Mouse (Mus musculus): Measurements from ENCODE around the gene Nprl3. TPM values are rescaled to one million over a fixed set of nuclear protein-coding genes. Genes with fewer than 3 reads are reported as not detected.

The Nprl3 gene
- total RNA-seq, 2 experiments from 2014 or later, result 22.6 to 28.5 TPM

DNA sequence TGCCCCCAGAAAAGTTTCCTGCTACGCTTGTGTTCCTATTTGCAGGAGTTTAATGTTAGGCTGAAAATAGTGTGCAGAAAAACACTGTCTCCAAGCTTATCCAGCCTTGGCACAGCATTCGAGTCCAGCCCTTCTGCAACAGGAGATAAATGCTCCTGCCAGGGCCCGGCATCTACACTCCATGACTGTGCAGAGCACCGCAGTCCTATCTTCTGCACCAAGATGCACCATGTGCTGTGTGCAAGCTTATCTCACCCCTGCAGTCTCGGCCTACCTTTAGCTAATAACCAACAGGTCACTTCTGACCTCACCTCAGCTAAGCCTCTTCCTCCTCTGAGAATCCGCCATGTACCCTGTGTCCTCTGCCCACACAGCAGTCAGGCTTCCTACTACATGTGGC, 21.9 kb downstream of the Nprl3 start:
- no peak for DNase-seq

DNA sequence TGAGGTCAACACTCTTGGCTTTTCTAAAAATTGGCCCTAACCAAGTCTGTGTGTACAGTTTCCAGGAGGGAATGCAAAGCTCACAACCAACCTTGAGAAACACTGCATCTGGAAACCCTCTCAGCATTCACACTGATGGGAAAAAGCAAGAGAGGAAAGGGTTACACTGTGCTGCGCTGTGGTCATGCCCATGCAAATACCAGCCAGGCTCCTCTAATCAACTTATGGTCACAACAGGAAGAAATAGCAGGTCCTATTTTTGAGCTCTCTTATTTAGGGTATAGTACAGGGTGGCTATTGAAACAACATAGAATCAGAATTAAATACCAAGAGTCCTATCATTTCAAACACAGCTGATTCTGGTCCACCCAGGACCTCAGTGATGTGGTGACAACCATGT, 22.9 kb downstream of the Nprl3 start:
- no peak for DNase-seq

DNA sequence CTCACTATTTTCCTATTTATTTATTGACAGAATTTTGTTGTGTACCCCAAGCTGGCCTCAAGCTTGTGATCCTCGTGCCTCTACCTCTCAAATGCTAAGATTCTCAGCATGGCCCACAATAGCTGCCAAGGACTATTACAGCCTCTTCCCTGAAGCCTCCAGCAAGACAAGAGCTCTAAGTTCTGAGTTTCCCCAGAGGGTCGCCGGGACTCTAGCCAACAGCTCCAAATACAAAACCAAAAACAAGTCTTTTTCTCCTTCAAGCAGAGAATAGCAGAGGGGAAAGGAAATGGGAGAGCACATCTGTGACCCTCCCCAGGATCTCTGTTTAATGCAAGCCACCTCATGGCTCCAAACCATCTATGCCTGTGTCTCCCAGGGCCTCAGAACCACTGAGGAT, 23.4 kb downstream of the Nprl3 start:
- peak; percentile 56 for DNase-seq

DNA sequence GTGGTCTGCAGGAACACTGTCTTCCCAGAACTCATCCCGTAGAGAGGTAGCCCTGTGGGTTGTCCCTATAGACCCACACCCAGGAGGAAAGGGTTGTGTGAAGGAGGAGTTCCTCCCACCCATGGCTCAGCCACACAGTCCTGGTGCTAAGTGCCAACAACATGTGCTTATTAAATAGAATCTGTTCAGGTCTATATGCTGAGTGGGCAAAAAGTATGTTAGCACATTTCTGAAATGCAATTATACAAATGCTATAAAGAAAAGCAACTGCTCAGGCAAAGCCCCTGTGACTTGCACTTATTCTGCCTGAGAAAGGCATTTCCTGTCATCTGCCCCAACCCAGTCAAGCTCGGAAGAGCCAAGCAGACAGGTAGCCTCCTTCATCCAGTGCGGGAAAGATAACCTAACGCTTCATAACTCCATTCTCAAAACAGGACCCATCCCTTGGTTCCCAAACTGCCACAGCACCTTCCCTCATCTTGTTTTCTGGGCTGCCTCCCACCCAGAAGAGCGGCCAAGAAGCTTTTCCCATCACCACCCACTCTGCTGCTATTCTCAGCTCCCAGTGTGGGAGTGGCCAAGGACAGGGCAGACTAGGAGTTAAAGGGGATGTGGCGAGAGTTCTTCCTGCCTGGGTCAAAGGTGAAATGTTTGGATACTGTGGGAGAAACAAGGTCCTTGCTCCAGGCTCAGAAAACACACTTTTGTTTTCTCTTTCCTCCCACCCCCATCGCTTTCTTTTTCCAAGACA, 24.1 kb downstream of the Nprl3 start:
- peak; percentile 19 to 48 for DNase-seq

DNA sequence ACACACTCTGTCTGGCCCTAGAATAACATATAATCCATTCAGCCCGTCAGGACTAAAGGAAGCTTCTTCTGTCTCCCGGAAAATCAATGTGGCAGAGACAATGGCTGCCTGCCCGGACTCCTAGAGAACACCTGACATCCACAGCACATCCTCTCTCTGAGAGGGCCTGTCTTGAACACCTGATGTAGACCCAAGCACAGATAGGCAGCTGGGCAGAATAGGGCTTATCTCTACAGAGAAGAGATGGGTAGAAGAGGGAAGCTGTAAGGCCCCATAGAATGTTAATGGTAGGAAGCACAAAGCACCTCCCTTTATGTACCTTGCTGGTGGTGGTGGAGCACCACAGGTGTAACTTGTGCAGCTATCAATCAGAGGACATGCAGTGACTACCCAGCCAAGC, 25.3 kb downstream of the Nprl3 start:
- DNase-seq, result no peak

DNA sequence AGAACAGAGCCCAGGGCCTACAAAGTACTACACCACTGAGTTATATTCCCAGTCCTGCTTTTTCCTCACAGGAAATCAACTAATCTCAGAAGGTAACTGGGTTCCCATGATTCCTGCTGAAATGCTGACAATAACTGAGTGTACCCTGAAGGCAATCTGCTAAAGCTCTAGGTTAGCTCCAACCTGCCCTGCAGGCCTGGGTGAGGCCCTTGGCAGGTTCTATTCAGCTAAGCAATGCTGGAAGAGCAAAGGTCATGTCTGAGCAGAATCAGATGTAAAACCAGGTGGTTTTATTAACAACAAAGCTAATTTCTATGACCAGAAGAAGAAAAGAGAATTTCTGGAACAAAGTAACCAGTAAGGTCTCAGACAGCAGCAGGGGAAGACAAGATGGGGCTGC, 26.1 kb downstream of the Nprl3 start:
- DNase-seq, result no peak

DNA sequence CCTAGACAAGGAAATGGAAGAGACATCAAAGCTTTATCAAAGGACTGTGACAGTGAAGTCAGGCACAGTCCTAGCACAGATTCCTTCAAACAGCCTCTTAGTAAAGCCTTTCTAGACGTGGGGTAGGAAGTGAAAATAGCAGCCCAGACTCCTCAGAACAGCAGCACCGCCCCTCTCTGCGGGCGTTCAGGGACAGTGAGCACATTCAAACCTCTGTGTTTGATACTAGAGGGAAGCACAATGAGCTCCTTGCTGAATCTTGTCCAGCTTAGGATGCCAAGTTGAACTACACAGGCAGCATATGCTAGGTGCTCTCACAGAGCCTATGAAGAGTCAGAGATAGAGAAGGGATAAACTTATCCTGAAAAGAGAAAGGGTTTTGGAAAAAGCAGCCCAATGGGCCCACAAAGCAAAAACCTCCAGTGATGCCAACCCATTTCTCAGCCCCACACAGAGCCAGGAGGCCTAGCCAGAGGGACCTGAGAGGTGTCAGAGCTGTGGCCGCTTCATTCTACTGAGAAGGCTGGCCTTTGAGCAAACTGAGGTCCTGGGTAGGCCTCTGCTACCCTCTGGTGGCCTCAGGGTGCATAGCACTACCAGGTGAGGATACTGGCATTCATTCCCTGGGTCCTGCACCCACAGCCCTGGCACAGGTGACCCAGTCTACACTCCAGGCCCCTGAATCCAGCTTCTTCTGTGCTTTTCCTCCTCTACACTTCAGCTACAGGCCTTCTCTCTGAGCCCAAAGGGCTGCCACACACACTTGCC, 29.2 kb downstream of the Nprl3 start:
- peak; percentile 69 to 87 for DNase-seq

DNA sequence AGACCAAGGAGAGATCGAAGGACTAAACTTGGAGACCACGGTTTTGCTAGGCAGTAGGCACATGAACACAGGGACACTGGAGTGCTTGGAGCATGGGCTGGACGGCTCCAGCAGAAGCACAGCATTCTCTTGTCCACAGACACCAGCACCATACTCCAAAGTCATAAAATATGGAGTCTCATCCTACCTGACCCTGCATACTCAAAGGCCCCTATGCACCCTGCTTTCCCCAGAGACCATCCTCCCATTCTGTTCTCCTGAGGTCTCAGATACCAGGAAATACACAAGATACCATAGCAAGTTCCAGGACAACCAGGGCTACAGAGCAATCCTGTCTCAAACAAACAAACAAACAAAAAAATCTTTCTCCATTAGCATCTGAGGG, 30.1 kb downstream of the Nprl3 start:
- no peak for DNase-seq

DNA sequence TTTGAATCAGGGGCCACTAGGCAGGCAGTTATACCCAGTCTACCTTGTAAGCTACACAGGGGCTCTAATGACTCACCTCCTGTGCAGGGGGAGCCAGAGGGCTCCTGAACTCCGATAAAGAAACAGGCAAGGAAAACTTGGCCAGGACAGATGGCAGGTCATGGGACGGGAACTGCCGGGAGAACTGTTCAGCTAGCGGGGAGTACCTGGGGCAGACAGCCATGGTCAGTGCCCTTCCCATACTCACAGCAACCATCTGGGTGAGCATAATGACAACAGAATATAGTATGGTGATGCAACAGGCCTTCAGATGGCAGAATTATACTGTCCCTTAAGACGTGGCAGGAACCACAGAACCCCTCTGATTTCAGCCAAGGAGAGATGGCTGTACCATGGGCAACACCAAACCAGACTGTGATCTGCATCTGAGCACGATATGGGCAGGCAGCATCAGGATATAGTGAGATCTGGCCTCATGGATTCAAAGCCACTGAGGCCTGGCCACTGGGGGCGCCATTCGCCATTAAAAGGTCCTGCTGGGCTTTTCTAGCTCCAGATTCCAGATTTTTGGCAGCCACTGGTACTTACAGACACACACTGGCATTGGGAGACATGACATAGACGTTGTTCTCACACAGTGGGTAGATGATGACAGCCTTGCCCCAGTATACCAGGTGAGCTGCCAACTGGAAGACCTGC, 30.6 kb downstream of the Nprl3 start:
- peak; percentile 54 to 75 for DNase-seq

DNA sequence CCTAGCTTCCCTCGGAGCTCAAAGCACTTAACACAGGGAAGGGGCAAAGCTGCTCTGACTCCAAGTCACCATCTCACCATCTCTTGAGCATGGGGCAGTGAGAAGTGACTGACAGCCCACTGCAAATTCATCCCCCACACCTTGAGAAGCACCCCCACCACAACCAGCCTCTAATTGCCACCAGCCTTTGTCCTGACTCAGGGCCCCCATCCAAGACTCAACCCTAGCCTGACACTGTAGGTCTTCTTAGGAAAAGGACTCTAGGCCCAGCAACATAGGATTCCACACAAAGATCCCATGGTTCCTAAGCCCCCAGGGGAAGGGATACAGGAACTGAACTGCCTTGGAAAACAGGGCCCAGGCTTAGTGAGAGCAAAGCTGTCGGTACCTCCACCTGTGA, 31.4 kb downstream of the Nprl3 start:
- DNase-seq, result no peak

DNA sequence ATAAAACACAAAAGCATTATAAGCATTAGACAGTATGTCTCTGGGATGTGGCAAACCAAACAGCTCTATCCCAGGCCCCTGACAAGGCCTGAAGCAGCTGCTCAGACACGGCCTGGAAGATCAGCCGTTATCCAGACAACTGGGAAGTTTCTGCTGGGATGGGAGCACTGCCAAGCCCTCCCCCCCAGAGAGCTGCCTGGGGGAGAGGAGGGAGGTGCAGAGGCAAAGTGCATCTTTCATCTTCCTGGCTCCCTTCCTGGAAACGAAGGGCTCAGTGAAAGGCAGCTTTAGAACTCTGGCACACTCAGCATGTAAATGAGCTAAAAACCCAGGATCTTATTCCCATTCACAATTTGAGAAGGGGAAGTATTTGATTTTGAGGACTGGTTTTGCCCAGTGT, 31.9 kb downstream of the Nprl3 start:
- peak; percentile 74 to 84 for DNase-seq

DNA sequence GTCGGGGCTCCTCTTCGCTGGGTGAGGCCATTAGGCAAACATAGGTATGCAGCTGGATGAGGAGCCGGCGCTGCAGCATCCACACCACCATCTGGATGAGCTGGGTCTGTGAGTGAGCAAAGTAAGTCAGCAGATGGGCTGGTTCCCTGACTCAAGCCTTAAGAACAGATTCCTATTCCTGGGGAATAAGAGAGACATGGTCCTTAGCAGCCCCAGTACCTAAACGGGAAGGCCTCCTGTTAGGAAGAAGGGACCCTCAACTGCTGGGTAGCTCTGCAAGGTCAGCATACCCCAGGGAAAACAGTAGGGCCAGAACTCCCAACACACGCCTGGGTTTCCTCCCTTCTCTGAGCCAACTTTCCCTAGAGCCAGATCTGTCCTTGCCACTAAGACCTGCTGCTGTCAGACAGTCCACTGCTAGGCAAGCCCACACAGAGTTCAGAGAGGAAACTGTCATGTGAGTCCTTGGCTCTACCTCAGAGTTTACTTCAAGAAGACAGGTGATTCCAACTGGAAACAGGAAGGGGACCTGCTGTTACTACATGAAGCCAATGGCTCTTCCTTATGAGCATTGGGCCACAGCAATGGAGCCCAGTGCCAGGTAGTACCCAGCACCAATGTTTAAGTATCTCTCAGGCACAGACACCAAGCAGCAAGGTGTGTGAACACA, 32.6 kb downstream of the Nprl3 start:
- no peak for DNase-seq

DNA sequence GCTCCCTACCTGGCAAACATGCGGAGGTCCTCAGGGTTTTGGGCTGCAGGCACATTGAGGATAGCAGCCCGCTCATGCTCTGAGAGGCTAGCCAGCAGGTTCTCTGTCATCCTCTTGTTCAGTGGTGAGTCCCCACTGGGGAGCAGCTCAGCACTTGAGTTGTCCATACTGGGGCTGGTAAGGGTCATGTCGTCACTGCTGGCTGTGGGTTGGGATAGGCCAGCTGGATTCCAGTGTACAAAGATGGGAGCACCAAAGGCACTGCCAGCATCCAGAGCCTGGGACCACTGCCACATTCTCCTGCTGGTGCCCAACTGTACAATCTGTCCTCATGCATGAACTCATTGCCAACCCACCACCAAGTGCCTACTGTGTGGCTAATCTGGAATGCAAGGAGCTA, 33.6 kb downstream of the Nprl3 start:
- DNase-seq, result peak; percentile 31 to 53

DNA sequence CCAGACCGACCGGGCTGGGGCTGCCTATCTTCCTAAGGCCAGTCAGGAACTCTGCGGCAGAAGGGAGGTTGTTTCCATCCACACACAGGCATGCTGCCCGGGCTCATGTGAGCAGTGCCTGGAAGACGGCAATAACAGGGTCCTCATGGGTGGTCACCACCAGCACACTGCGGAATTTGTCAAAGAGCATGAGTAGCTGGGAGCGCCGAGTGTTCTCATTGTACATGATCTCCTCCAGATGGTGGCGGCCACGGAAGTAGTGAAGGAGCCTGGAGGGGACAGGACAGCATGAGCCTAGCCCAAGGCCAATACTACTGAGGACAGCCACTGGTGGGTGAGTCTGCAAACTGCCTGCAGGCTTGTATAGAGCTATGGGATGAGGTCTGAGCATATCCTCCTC, 34.7 kb downstream of the Nprl3 start:
- DNase-seq, result no peak

DNA sequence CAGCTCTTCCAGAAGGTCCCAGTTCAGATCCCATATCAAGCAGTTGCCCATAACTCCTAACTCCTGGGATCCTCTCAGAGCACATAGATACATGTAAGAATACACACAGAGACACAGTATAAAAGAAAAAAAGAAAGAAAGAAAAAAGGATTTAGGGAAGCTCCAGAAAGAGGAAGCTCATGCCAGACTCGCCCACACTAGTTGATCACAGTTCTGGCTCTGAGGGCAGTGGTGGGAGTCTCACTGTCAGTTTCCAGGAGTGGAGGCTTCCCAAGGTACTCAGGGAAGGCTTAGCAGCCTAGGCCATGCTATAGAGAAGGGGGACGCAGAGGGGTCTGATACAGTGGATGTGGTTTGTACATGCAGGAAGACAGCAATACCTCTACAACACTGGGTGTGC, 36.4 kb downstream of the Nprl3 start:
- no peak for DNase-seq

DNA sequence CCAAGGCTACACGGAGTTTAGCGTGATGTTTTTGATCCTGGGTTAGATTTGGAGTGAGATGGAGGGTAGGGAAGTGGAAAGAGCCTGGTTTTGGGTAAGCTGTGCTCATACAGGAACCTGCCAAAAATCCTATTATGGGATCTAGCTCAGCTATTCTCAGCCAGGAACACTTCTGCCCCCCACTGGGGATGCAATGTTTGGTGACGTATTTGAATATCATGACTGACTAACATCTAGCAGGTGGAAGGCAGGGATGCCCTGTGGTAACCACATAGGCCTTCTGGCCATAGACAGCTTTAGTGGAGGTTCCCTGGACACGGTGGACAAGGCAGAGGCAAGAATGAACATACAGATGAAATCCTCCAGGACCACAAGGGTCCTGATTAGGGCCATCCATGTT, 37.3 kb downstream of the Nprl3 start:
- peak in 1 of 2 experiments; percentile 29 for DNase-seq

DNA sequence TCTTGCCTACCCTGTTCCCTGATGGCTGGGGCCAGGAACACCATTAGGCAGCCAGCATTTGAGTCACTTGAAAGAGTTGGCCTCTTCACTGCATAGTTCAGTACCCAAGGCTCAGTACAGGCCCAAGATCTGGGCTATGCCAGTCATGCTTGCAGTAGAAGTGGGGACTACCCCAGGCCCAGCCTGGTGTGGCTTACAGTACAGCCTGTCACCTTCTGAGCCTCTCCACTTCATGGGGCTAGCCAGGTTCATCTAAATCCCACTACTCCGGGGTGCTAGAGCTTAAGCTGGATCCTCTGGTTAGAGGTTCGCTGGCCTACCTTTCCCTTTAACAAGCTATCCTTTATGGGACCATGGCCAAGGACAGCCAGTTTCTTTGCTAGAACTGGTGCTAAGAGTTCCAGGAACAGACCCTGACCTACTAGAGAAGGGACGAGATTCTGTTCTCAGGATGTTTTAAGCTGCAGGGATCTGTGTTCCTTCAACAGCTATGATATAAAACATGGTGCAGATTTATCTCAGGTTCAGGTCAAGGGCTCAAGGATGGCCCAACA, 39.1 kb downstream of the Nprl3 start:
- DNase-seq, result peak in 1 of 2 experiments; percentile 4

DNA sequence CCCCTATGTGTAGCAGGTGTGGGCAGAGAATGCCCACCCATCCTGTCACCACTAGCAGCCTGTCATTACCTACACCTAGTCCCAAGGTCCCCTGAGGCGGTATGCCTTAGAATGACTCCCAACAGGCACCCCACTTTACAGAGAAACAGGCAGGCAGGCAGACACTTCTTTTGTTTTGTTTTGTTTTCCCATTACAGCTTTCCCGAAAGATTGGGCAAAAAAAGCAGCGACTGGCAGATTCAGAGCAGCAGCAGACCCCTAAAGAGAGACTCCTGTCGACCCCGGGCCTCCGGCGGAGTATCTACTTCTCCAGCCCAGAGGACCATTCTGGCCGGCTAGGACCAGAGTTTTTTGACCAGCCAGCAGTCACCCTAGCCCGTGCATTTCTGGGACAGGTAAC, 40.0 kb downstream of the Nprl3 start:
- DNase-seq, result no peak

DNA sequence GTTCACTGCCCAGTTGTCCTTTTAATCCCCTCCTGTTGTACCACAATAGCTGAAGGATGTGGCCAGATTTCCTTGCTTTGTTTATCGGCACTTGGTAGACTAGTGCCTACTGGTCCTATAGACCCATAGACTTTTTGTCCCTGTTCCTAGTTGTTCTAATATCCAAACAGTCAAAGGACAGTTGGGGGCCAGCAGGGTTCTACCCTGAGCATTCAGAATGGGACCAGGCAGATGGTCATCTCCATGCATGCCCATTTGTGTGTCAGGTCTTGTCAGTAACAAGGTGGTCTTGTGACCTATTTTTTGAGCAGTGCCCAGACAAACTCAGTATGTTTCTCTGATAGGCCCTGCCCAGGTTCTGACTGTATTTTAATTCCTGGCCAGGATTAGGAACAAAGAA, 40.5 kb downstream of the Nprl3 start:
- DNase-seq, result no peak

DNA sequence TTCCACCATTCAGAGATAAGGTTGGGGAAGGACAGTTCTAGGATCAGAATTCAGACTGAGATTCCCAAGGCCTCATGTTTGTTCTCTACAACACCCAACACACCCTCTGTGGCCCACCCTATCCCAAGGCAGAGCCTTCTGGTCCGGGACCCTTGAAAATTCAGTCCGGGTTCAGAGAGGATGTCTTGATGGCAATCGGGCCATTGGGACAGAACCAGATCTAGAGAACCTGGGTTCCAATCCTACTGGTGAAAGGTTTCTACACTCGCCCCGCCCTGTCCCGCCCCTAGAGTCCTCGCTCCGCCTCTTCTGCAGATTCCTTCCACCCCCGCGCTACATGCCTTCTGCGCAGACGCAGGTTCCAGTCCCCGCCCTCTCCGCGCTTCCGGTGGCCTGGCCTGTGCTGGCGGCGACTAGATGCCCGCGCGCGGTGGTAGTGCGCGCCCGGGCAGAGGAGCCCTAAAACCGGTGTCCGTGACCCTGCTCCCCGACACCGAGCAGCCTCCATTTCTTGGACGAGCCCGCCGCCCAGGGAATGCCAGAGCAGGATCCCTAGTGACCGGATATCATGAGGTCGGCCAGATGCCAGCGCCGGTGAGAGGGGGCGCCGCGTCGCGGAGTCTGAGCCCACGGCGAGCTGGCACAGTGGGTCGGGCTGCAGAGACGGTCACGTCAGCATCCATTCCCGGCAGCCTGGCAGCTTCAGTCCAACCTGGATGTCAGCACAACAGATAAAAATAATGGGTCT, 41.2 kb downstream of the Nprl3 start, which contains the start of gene Mpg:
Gene Mpg, plus strand, starts transcription at position 382 of the 748 bp plus-strand sequence.
- peak; percentile 93 for DNase-seq

All from heart, adult 18-20 months (tissue).